Mouse (Mus musculus): ENCODE measurements around the gene Efcab6. TPM values are rescaled to one million over a fixed set of nuclear protein-coding genes. Genes with fewer than 3 reads are reported as not detected.
A peak's percentile ranks its signal among the peaks of the same experiment; 100 is the strongest.
"Not testable (repeated sequence)": the region's sequence is repeated elsewhere in the genome, so short reads cannot be mapped to it uniquely, and the experiment has no call there.

The Efcab6 gene
- 1.1 and 1.5 TPM in 2 replicates for polyA plus RNA-seq (2012; rRNA removed)

GRCm38 (mm10) chr15:84065140-84065539 lies at the start of gene Efcab6:
Gene Efcab6 (minus strand): TSS chr15:84065379.
- TF ChIP-seq CTCF (IDR thresholded peaks at IDR 0.05; ENCODE audit: borderline replicate concordance, extremely low read depth, insufficient read depth, insufficient read length) = no peak
- no peak for TF ChIP-seq POLR2A (IDR thresholded peaks at IDR 0.05; ENCODE audit: borderline replicate concordance, extremely low read depth, insufficient read depth, insufficient read length, poor library complexity, severe bottlenecking)
- peak; percentile 86 for DNase-seq (ENCODE audit: low read depth)

GRCm38 (mm10) chr15:84113873-84114272 lies 48.7 kb upstream of the Efcab6 start:
- TF ChIP-seq POLR2A (IDR thresholded peaks at IDR 0.05; ENCODE audit: borderline replicate concordance, extremely low read depth, insufficient read depth, insufficient read length, poor library complexity, severe bottlenecking) (no peak), CTCF (IDR thresholded peaks at IDR 0.05; ENCODE audit: borderline replicate concordance, extremely low read depth, insufficient read depth, insufficient read length) (no peak)
- DNase-seq (ENCODE audit: low read depth) = no peak

- no peak for DNase-seq (ENCODE audit: low read depth)
- TF ChIP-seq CTCF (IDR thresholded peaks at IDR 0.05; ENCODE audit: borderline replicate concordance, extremely low read depth, insufficient read depth, insufficient read length) = no peak
- TF ChIP-seq POLR2A (IDR thresholded peaks at IDR 0.05; ENCODE audit: borderline replicate concordance, extremely low read depth, insufficient read depth, insufficient read length, poor library complexity, severe bottlenecking) = no peak
Observed at GRCm38 (mm10) chr15:84108899-84109298, 43.7 kb upstream of the Efcab6 start.

GRCm38 (mm10) chr15:84105924-84106500 lies 40.8 kb upstream of the Efcab6 start:
- TF ChIP-seq CTCF (IDR thresholded peaks at IDR 0.05; ENCODE audit: borderline replicate concordance, extremely low read depth, insufficient read depth, insufficient read length) (no peak), POLR2A (IDR thresholded peaks at IDR 0.05; ENCODE audit: borderline replicate concordance, extremely low read depth, insufficient read depth, insufficient read length, poor library complexity, severe bottlenecking) (no peak)
- peak; percentile 25 for DNase-seq (ENCODE audit: low read depth)

GRCm38 (mm10) chr15:84105105-84105923 lies 40.1 kb upstream of the Efcab6 start, which contains the start of gene Sult4a1:
Gene Sult4a1 (minus strand): TSS chr15:84105754.
- TF ChIP-seq POLR2A (IDR thresholded peaks at IDR 0.05; ENCODE audit: borderline replicate concordance, extremely low read depth, insufficient read depth, insufficient read length, poor library complexity, severe bottlenecking) (0 out of 2 replicates have a peak, but pooled peaks have one; percentile 18), CTCF (IDR thresholded peaks at IDR 0.05; ENCODE audit: borderline replicate concordance, extremely low read depth, insufficient read depth, insufficient read length) (no peak)
- DNase-seq (ENCODE audit: low read depth) = peak; percentile 82

GRCm38 (mm10) chr15:84104626-84105025 lies 39.4 kb upstream of the Efcab6 start:
- TF ChIP-seq CTCF (IDR thresholded peaks at IDR 0.05; ENCODE audit: borderline replicate concordance, extremely low read depth, insufficient read depth, insufficient read length) (no peak), POLR2A (IDR thresholded peaks at IDR 0.05; ENCODE audit: borderline replicate concordance, extremely low read depth, insufficient read depth, insufficient read length, poor library complexity, severe bottlenecking) (no peak)
- DNase-seq (ENCODE audit: low read depth) = no peak

- not testable (repeated sequence) for DNase-seq (ENCODE audit: low read depth)
Observed at GRCm38 (mm10) chr15:84097536-84097935, 32.4 kb upstream of the Efcab6 start.

- TF ChIP-seq CTCF (IDR thresholded peaks at IDR 0.05; ENCODE audit: borderline replicate concordance, extremely low read depth, insufficient read depth, insufficient read length) (no peak), POLR2A (IDR thresholded peaks at IDR 0.05; ENCODE audit: borderline replicate concordance, extremely low read depth, insufficient read depth, insufficient read length, poor library complexity, severe bottlenecking) (no peak)
- DNase-seq (ENCODE audit: low read depth) = peak; percentile 70
Observed at GRCm38 (mm10) chr15:84096051-84096450, 30.9 kb upstream of the Efcab6 start.

- TF ChIP-seq CTCF (IDR thresholded peaks at IDR 0.05; ENCODE audit: borderline replicate concordance, extremely low read depth, insufficient read depth, insufficient read length) (no peak), POLR2A (IDR thresholded peaks at IDR 0.05; ENCODE audit: borderline replicate concordance, extremely low read depth, insufficient read depth, insufficient read length, poor library complexity, severe bottlenecking) (no peak)
- peak; percentile 64 for DNase-seq (ENCODE audit: low read depth)
Observed at GRCm38 (mm10) chr15:84094921-84095320, 29.7 kb upstream of the Efcab6 start.

- DNase-seq (ENCODE audit: low read depth) = no peak
- no peak for TF ChIP-seq POLR2A (IDR thresholded peaks at IDR 0.05; ENCODE audit: borderline replicate concordance, extremely low read depth, insufficient read depth, insufficient read length, poor library complexity, severe bottlenecking)
- TF ChIP-seq CTCF (IDR thresholded peaks at IDR 0.05; ENCODE audit: borderline replicate concordance, extremely low read depth, insufficient read depth, insufficient read length) = no peak
Observed at GRCm38 (mm10) chr15:84086775-84087174, 21.6 kb upstream of the Efcab6 start.

GRCm38 (mm10) chr15:84086364-84086763 lies 21.2 kb upstream of the Efcab6 start:
- TF ChIP-seq POLR2A (IDR thresholded peaks at IDR 0.05; ENCODE audit: borderline replicate concordance, extremely low read depth, insufficient read depth, insufficient read length, poor library complexity, severe bottlenecking) (no peak), CTCF (IDR thresholded peaks at IDR 0.05; ENCODE audit: borderline replicate concordance, extremely low read depth, insufficient read depth, insufficient read length) (no peak)
- DNase-seq (ENCODE audit: low read depth) = no peak

GRCm38 (mm10) chr15:84080069-84080468 lies 14.9 kb upstream of the Efcab6 start:
- no peak for DNase-seq (ENCODE audit: low read depth)
- TF ChIP-seq CTCF (IDR thresholded peaks at IDR 0.05; ENCODE audit: borderline replicate concordance, extremely low read depth, insufficient read depth, insufficient read length) (no peak), POLR2A (IDR thresholded peaks at IDR 0.05; ENCODE audit: borderline replicate concordance, extremely low read depth, insufficient read depth, insufficient read length, poor library complexity, severe bottlenecking) (no peak)

Data from brain, embryonic 14.5 days (tissue).